Mouse (Mus musculus) brain, embryonic 14.5 days (tissue): Measurements from ENCODE around the gene Map6d1. TPM values are rescaled to one million over a fixed set of nuclear protein-coding genes. Genes with fewer than 3 reads are reported as not detected.

ENCODE experiments used
- DNase-seq: peaks from one replicate; pipeline ENCODE4 v3.0.0-alpha.2; 2011; ENCODE audit warnings: low read depth
- CTCF ChIP-seq: fragments of 200-500 bp; IDR thresholded peaks from 2 replicates; pipeline ENCODE4 v1.5.1; 2012; ENCODE audit warnings: inconsistent platforms, mild to moderate bottlenecking, moderate library complexity, borderline replicate concordance; ENCODE audit not compliant: insufficient read depth, insufficient read length; ENCODE audit errors: extremely low read depth
- POLR2A ChIP-seq: fragments of 200-500 bp; IDR thresholded peaks from 2 replicates; pipeline ENCODE4 v1.6.1; 2012; ENCODE audit warnings: mild to moderate bottlenecking, inconsistent platforms, borderline replicate concordance; ENCODE audit not compliant: poor library complexity, insufficient read depth, insufficient read length, severe bottlenecking; ENCODE audit errors: extremely low read depth
- polyA plus RNA-seq: library from polyadenylated mRNA; depleted of rRNA; stranded (reverse); fragments of >200 nt; gene quantifications from 2 replicates; pipeline ENCODE4 v1.2.3, GENCODE M21; 2012; rRNA removed

Gene Map6d1
- polyA plus RNA-seq, 1 experiment, result 4.6 TPM

- DNase-seq, result no peak
- TF ChIP-seq CTCF, result no peak
- TF ChIP-seq POLR2A, result no peak
These were observed 13.7 kb downstream of the Map6d1 start for GRCm38 (mm10) chr16:20227504-20227903.

- TF ChIP-seq CTCF (no peak), POLR2A (no peak)
- DNase-seq, result no peak
These were observed 14.5 kb downstream of the Map6d1 start for GRCm38 (mm10) chr16:20226676-20227075.

- TF ChIP-seq CTCF, result no peak
- no peak for TF ChIP-seq POLR2A
- DNase-seq, result no peak
These were observed 18.4 kb downstream of the Map6d1 start for GRCm38 (mm10) chr16:20222726-20223125.

- TF ChIP-seq CTCF (peak; percentile 66; the same call in 1 of the 2 replicates), POLR2A (no peak)
- peak; percentile 66 for DNase-seq
These were observed 27.4 kb downstream of the Map6d1 start for GRCm38 (mm10) chr16:20213591-20214226.

- TF ChIP-seq POLR2A (no peak), CTCF (no peak)
- DNase-seq, result no peak
These were observed 41.5 kb downstream of the Map6d1 start for GRCm38 (mm10) chr16:20199501-20200201.

- DNase-seq, result no peak
- TF ChIP-seq POLR2A (no peak), CTCF (no peak)
These were observed 44.2 kb downstream of the Map6d1 start for GRCm38 (mm10) chr16:20196962-20197361.

GRCm38 (mm10) chr16:20195546-20195945, 45.6 kb downstream of the Map6d1 start:
- peak; percentile 48 for DNase-seq
- TF ChIP-seq CTCF (peak; percentile 32; the same call in 1 of the 2 replicates), POLR2A (no peak)

- DNase-seq, result no peak
- no peak for TF ChIP-seq CTCF
- no peak for TF ChIP-seq POLR2A
These were observed 49.1 kb downstream of the Map6d1 start for GRCm38 (mm10) chr16:20192043-20192442.

GRCm38 (mm10) chr16:20191161-20191882, 49.8 kb downstream of the Map6d1 start:
- DNase-seq, result no peak

GRCm38 (mm10) chr16:20185368-20185767, 55.8 kb downstream of the Map6d1 start:
- DNase-seq, result peak; percentile 52
- peak; percentile 58; the same call in 1 of the 2 replicates for TF ChIP-seq CTCF
- no peak for TF ChIP-seq POLR2A

More at GRCm38 (mm10) chr16:20191161-20191882, 49.8 kb downstream of the Map6d1 start:
- TF ChIP-seq CTCF (no peak), POLR2A (no peak)

Other genes with a start within 250 kb of the Map6d1 start
- gene Klhl24, start 143.8 kb downstream of the Map6d1 start, polyA plus RNA-seq, result 39.1 and 46.6 TPM in 2 replicates
- 63.6 and 64.2 TPM in 2 replicates for gene Yeats2, start 100.3 kb downstream of the Map6d1 start, polyA plus RNA-seq
- 53.9 and 54.6 TPM in 2 replicates for gene Parl, start 61.0 kb upstream of the Map6d1 start, polyA plus RNA-seq
- 0.05 TPM in 1 of 2 replicates, not detected in the other for gene Cyp2ab1, start 84.0 kb upstream of the Map6d1 start, polyA plus RNA-seq
- gene Abcc5, start 185.0 kb upstream of the Map6d1 start, polyA plus RNA-seq, result 269 and 333 TPM in 2 replicates